Mouse (Mus musculus) embryonic facial prominence, embryonic 10.5 days (tissue): ENCODE data around the gene H2al1c. TPM values are rescaled to one million over a fixed set of nuclear protein-coding genes. Genes with fewer than 3 reads are reported as not detected.
"Not testable (repeated sequence)": the region's sequence is repeated elsewhere in the genome, so short reads cannot be mapped to it uniquely, and the experiment has no call there.

ENCODE experiments used
- DNase-seq: peaks from one replicate; pipeline ENCODE4 v3.0.0-alpha.2; 2017; ENCODE audit warnings: low spot score
- H3K27ac ChIP-seq: fragments of 300-500 bp; sonication (generic); replicated peaks from 2 replicates; pipeline ENCODE4 v1.5.1; 2016; ENCODE audit warnings: mild to moderate bottlenecking
- H3K27me3 ChIP-seq: fragments of 300-500 bp; sonication (generic); replicated peaks from 2 replicates; pipeline ENCODE4 v1.6.1; 2016; ENCODE audit warnings: low read depth, mild to moderate bottlenecking; ENCODE audit not compliant: poor library complexity, severe bottlenecking
- H3K36me3 ChIP-seq: fragments of 300-500 bp; sonication (generic); replicated peaks from 2 replicates; pipeline ENCODE4 v1.6.1; 2016; ENCODE audit warnings: mild to moderate bottlenecking, moderate library complexity
- H3K4me1 ChIP-seq: fragments of 300-500 bp; sonication (generic); 2 replicates; pipeline ENCODE4 v1.6.1; 2016
- H3K4me3 ChIP-seq: fragments of 300-500 bp; sonication (generic); 2 replicates; pipeline ENCODE4 v1.5.1; 2016; ENCODE audit warnings: mild to moderate bottlenecking, moderate library complexity
- H3K9me3 ChIP-seq: fragments of 300-500 bp; sonication (generic); 2 replicates; pipeline ENCODE4 v1.6.1; 2016; ENCODE audit warnings: mild to moderate bottlenecking
- WGBS: fragments of 180-500 bp; shearing (Covaris S2); methylation state at CpG from one replicate; pipeline ENCODE4 v1.1.7; 2016; 5-methylcytosine and 5-hydroxymethylcytosine counted together
- polyA plus RNA-seq: library from polyadenylated mRNA; unstranded; fragments of >200 nt; fragmentation: Nextera tagmentation; extraction: Ambion mirVana; gene quantifications from 2 replicates; pipeline ENCODE4 v1.2.1, GENCODE M21; 2016

Gene H2al1c
- polyA plus RNA-seq, 1 experiment from 2014 or later = not detected

- H3K27me3 ChIP-seq, H3K27ac ChIP-seq, H3K9me3 ChIP-seq, H3K4me3 ChIP-seq, H3K4me1 ChIP-seq, H3K36me3 ChIP-seq, DNase-seq: not testable (repeated sequence)
- WGBS = no CpG with 5 or more reads among the region's 6 CpGs
Measured at GRCm38 (mm10) chrX:11314858-11315257, 9.4 kb downstream of the H2al1c start, which contains the start of gene H2al1f. H2al1f (plus strand) TSS chrX:11315158.

GRCm38 (mm10) chrX:11317956-11318355 is 12.5 kb downstream of the H2al1c start, which contains the start of gene H2al1g:
H2al1g (plus strand) TSS chrX:11318256.
- H3K27me3 ChIP-seq, H3K4me1 ChIP-seq, DNase-seq, H3K36me3 ChIP-seq, H3K27ac ChIP-seq, H3K9me3 ChIP-seq, H3K4me3 ChIP-seq: not testable (repeated sequence)
- WGBS = no CpG with 5 or more reads among the region's 3 CpGs

GRCm38 (mm10) chrX:11321192-11321591 is 15.7 kb downstream of the H2al1c start, which contains the start of gene H2al1h:
H2al1h (plus strand) TSS chrX:11321492.
- not testable (repeated sequence) for H3K4me3 ChIP-seq, H3K9me3 ChIP-seq, H3K36me3 ChIP-seq, DNase-seq, H3K4me1 ChIP-seq, H3K27me3 ChIP-seq, H3K27ac ChIP-seq
- no CpG with 5 or more reads among the region's 6 CpGs for WGBS

DNA sequence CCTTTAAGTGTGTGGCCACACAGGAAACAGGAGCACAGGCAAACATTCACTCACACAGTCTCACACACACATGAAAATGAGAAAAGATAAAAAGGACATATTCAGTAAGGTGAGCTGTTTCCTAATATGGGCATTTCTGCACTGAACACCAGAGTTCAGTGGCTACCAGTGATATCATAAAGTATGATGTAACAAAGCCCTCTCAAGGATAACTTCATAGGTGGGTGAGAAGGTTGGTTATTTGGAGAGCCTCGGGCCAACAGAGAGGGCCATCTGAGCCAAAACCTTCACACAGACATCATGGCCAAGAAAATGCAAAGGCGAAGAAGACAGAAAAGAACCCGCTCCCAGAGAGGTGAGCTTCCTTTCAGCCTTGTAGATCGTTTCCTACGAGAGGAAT is 18.9 kb downstream of the H2al1c start, which contains the start of gene H2al1i:
H2al1i (plus strand) TSS at position 301 of the 400 bp plus-strand sequence.
- H3K27ac ChIP-seq, DNase-seq, H3K9me3 ChIP-seq, H3K36me3 ChIP-seq, H3K4me3 ChIP-seq, H3K4me1 ChIP-seq, H3K27me3 ChIP-seq: not testable (repeated sequence)
- 85% methylated on average over 2 of the region's 5 CpGs for WGBS

- H3K9me3 ChIP-seq, DNase-seq, H3K4me1 ChIP-seq, H3K4me3 ChIP-seq, H3K27ac ChIP-seq, H3K36me3 ChIP-seq: not testable (repeated sequence)
- WGBS = 90% methylated on average over 2 of the region's 2 CpGs
- peaks cover 29% of the 10 kb centered on the region for H3K27me3 ChIP-seq
Measured at GRCm38 (mm10) chrX:11327522-11327921, 22.1 kb downstream of the H2al1c start, which contains the start of gene H2al1j. H2al1j (plus strand) TSS chrX:11327822.

DNA sequence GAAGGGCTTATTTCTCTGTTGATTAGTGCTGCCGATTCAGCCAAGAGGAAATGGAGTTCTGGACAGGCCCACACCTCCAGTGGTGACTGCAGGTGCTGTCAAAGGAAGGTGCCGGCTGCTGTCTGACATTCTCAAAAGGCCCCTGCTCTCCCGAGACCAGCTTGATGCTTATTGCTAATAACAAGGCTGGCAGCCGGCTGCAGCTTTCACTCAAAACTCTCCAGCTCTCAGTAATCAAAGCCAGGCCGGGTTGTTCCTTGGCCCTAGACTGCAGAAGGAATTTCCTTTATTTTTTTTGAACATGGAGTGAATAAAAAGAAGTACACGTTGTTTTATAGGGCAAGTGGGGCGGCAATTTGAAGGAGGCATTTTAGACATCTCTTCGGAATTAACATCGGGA is 40.3 kb downstream of the H2al1c start:
- DNase-seq = peak; percentile 62
- Histone ChIP-seq H3K4me1 (peaks cover 19% of the 10 kb centered on the region), H3K9me3 (no peaks in the 10 kb centered on the region), H3K27ac (no peak overlapping the region), H3K4me3 (no peak overlapping the region), H3K27me3 (peaks cover 76% of the 10 kb centered on the region), H3K36me3 (no peaks in the 10 kb centered on the region)
- 46% methylated on average over 9 of the region's 9 CpGs for WGBS

GRCm38 (mm10) chrX:11346756-11347155 is 41.3 kb downstream of the H2al1c start:
- Histone ChIP-seq H3K27ac (no peak overlapping the region), H3K9me3 (no peaks in the 10 kb centered on the region), H3K27me3 (peaks cover 77% of the 10 kb centered on the region), H3K4me1 (peaks cover 19% of the 10 kb centered on the region), H3K4me3 (no peak overlapping the region), H3K36me3 (no peaks in the 10 kb centered on the region)
- 88% methylated on average over 3 of the region's 3 CpGs for WGBS
- DNase-seq = no peak

Other genes starting within 250 kb of the H2al1c start
- gene H2al1a, start 6.4 kb upstream of the H2al1c start, polyA plus RNA-seq = not detected in 2 replicates
- not detected in 2 replicates for gene H2al1b, start 3.2 kb upstream of the H2al1c start, polyA plus RNA-seq
- not detected in 2 replicates for gene H2al1d, start 3.2 kb downstream of the H2al1c start, polyA plus RNA-seq
- gene H2al1e, start 6.3 kb downstream of the H2al1c start, polyA plus RNA-seq = not detected in 2 replicates
- not detected in 2 replicates for gene H2al1f, start 9.5 kb downstream of the H2al1c start, polyA plus RNA-seq
- gene H2al1g, start 12.6 kb downstream of the H2al1c start, polyA plus RNA-seq = not detected in 2 replicates
- gene H2al1h, start 15.8 kb downstream of the H2al1c start, polyA plus RNA-seq = not detected in 2 replicates
- not detected in 2 replicates for gene H2al1i, start 19.0 kb downstream of the H2al1c start, polyA plus RNA-seq
- not detected in 2 replicates for gene H2al1j, start 22.2 kb downstream of the H2al1c start, polyA plus RNA-seq